Mouse (Mus musculus) retina, postnatal 7 days (tissue): ENCODE measurements around the gene Dnase2a.

ENCODE experiments used
- DNase-seq: peaks from one replicate; pipeline ENCODE4 v3.0.0-alpha.2; 2012; ENCODE audit warnings: low read depth, low spot score

Dnase2a gene

DNA sequence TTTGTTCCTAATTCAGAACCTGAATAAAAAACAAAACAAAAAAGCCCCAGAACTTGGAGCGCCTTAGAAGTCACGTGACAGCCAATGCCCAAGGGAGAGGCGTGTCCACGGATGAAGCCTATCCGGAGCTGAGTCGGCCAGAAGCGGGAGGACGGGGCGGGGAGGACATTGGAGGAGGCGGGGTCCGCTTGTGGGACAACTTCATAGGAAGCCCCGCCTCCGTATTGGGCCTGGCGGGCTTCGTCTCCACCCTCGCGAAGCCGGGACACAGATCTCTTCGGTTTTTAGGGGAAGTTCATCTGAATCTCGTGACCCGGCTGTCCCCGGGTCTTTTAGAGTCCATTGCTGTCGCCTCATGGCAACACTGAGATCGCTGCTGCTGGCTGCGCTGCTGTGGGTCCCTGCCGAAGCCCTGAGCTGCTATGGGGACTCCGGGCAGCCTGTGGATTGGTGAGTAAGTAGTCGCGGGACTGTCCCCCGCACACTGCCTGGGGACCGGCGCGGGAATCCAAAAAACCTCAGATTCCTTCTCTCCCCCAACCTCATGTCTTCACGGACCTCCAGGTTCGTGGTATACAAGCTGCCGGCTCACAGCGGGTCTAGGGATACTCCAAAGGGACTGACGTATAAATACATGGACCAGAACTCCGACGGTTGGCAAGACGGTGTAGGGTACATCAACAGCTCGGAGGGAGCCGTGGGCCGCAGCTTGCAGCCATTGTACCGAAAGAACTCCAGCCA lies at the start of gene Dnase2a:
TSS of gene Dnase2a (plus strand) at position 140 of the 741 bp plus-strand sequence.
- peak; percentile 65 for DNase-seq

DNA sequence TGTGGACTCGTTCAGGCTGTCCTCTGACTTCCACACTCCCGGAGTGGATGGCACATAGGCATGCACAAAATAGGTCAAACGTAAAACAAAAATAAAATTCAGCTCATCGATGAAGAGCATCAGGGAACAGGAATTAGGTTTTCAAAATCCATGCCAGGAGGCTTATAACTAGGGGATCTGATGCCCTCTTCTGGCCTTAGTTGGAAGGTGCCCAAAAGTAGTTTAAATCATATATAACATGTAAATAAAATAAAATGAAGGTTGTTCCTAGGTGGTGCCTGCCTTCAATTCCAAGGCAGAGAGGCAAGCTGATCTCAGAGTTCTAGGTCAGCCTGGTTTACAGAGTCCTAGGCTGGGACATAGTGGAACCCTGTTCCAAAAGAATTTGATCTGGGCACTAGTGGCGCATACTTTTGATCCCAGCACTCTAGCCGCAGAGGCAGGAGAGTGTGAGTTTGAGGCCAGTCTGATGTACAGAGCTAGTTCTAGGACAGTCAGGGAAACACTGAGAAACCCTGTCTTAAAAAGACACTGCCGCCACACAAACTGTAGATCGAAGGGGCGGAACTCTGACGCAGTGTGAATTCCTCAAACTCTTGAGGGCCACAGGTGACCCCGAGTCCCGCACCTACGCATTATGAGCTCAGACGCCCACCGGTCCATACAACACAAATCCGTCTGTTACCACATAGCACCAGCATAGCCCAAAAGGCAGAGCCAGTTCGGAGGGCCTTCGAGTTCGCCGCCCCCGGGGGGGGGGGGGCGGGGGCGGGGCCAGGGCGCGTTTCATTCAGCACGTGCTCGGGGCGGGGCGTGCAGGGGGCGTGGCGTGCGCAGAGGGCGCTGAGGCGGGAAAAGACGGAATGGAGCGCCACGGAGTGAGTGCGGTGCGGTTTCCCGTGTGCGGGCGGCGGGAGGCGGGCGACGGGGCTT lies 36.7 kb upstream of the Dnase2a start, which contains the start of gene Syce2:
TSS of gene Syce2 (plus strand) at position 736 of the 933 bp plus-strand sequence.
- peak; percentile 67 for DNase-seq

DNA sequence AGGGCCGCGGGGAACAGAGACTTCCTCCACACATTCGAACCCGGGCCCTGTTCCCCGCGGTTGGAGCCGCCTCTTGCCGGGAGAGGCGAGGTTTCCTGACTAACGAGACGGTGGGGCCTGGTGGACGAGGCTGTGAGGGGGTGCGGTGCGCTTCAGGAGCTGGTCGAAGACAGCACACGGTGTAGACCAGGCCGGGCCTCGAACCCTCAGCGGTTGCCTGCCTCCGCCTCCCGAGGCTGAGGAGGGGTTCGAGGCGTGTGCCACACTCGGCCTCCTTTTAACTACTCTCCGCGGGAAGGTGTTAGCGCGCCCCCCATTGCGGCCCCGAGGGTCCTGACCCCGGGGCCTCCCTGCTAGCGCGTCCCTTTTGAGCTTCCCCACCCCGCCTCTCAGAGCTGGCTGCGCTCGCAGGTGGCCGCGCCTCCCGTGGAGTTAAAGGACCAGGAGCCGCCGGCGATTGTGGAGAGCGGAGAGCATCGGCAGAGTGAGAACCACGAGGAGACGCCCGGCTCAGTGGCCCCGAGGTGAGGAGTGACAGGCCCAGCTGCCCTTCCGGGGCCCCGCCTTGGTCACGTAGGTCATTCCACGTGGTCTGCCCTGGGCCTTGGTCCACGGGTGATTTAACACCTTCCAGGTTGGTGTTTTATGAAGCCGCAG lies 35.9 kb upstream of the Dnase2a start:
- no peak for DNase-seq

DNA sequence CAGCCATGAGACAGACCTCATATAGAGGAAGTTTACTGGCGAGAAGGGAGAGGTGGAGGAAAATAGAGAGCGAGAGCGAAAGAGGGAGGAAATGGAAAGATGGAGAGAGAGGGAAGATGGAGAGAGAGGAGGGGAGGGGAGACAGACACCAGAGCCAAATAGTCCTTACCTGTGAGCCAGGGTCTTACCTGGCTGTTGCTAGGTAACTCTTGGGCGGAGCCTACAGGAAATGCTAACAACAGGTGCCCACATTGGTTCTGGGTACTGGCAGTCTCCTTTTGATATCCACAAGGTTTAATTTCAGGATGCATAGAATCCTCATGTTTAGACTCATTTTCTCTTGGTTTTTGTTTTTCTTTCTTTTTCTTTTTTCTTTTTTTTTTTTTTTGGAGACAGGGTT lies 35.3 kb upstream of the Dnase2a start:
- no peak for DNase-seq

DNA sequence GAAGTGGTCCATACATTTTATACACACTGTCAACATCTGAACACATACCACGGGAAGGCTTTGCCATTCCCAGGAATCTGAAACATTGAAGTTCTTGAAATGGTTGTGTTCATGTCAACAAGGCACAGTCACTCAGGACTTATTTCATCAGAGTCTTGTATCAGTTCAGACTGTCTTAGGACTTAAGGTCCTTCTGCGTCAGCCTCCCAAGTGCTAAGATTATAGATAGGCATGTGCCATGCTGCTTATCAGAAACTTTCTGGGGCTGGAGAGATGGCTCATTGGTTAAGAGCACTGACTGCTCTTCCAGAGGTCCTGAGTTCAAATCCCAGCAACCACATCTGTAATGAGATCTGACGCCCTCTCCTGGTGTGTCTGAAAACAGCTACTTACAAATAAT lies 34.0 kb upstream of the Dnase2a start:
- no peak for DNase-seq

DNA sequence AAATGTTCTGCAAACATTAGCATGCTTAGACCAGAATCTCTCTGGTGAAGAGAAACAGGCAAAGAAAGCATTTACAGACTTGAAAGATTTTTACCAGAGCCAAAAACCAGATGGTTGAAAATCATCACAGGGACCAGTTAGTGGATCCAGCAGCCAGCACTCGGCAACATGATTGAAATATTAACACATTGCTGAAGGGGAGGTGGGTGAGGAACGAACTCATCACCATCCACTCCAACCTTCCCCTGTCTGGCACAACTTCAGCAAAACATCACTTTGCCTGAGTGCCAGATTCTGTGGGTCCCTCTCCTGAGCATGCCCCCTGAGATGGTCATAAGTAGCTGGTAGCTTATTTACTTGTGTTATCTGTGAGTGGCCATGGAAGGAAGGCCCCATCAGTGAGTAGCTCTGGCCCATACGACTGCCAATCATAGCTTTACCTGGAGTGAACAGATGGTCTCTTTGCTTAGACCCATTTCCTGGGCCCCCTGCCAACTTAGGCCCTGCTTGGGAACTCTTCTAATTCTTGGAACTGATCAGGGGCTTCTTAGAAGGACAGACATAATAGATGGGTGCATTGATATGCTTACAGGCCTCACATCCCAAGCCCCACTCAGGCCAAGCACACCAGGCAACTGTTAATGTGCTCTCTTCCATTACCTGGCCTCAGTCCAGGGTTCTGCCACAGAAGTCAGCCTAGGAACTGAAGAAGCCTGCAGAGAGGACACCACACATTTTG lies 30.9 kb upstream of the Dnase2a start:
- DNase-seq = no peak

DNA sequence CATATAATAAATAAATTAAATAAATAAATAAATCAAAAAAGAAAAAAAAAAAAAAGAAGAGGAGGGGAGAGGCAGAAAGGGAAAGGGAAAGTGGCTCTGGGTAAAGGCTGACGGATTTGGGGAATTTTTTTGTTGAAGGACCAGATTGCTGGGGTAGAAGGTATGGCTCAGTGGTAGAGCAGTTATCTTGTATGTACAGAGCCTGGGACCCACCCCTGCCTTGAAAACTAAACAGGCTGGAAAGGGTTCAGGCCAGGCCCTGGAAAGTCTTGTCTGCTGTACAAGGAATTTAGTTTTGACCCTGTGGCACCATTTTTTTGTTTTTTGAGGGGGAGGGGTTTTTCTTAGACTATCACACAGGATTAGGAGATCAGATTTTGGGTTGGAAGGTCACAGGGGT lies 29.4 kb upstream of the Dnase2a start:
- DNase-seq = no peak

DNA sequence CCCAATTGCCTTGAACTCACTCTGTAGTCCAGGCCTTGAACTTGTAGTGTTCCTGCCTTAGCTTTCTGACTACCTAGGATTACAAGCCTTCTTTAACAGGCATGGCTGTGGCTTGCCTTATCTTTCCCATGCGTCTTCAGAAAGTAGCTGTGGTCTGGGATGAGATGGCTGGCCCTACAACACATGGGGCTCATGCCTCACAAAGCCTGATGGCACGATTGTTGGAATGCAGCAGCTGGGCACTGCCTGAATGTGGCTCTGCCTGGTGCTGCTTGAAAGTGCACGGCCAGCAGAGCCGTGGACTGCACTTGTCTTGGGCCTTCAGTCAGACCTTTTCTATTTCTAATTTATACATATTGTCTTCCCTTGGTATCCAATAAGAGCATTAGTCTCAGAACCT lies 23.6 kb upstream of the Dnase2a start:
- no peak for DNase-seq

DNA sequence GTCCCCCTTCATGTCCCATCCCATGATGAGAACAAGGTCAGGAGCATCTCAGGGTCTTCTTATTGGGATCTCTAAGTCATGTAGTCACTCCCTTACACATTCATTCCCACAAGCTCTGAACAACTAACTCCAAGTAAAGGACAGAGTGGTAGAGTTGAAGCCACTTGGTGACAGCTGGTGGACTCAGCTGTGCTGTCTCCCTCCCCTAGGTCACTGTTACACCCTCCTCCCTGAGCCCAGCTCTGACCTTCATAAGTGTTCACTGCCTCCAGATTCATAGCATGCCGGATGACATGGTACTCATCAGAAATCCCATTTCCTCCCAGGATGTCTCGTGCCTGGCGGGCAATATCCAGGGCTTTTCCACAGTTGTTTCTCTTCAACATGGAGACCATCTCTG lies 20.1 kb upstream of the Dnase2a start:
- no peak for DNase-seq

DNA sequence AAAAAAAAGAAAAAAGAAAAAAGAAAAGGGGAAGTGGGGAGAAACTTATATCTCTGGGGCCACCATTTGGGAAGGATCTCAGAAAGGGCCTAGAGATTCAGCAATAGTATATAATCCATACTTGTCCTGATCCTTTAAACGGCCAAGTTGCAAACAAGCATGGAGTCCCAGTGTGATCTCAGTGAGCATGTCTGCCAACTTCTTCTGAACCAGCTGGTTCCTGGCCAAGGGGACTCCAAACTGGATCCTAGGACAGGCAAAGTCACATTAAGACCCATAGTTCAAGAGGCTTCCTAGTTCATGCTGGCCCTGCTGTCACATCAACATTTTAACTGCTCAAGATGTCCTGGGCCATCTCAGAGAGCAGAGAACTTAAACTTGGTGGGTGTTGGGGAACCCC lies 19.2 kb upstream of the Dnase2a start:
- no peak for DNase-seq

DNA sequence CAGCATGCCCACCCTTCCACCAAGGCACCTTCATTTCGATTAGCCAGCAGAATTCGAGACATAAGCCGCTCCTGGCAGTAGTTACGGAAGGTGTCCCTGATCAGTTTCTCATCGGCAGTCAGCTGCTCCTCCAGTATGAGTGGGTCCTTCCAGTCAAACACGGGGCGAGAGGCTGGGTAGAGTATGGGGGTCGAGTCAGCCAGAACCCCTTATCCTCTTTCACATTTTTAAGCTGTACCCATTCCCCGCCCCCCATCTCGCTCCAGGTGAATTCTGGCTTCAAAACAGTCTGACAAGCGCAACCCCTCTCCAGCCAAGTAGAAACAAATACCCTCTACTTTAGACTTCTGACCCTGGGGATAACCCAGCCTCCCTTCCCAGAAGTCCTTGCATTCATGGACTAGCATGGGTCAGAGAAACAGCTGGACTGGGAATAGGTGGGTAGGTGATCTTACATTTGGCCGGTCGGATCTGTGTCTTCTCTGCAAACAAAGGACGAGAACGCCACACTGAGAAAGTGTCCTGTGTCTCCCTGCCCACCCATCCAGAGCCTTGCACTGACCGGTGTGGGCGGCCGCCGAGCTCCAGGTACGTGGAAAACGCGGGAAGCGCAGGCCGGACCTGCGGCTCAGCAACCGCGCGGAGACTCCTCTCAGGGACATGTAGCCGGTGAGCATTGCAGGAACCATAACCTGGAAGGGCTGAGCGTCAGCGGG lies 15.2 kb upstream of the Dnase2a start:
- no peak for DNase-seq

DNA sequence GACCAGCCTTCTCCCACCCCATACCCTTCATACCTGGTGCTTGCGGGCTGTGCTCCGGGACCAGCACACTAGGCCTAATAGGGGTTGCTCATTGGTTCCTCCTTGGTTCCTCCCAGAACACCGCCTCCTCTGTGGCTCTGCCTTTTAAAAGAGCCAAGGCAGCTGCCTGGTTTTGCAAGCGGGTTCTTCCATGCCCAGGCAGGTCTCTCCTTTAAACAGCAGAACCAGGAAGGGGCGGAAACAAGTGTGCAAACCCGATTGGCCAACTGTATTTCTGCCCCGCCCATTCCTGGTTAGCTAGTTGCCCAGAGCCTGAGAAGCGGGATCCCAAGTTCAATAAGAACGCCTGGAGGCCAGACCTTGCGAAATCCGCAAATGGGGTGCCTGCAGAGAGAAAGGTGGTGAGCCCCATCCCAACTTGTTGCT lies 14.6 kb upstream of the Dnase2a start, which contains the start of gene Gcdh:
TSS of gene Gcdh (minus strand) at position 213 of the 426 bp plus-strand sequence.
- peak; percentile 86 for DNase-seq

DNA sequence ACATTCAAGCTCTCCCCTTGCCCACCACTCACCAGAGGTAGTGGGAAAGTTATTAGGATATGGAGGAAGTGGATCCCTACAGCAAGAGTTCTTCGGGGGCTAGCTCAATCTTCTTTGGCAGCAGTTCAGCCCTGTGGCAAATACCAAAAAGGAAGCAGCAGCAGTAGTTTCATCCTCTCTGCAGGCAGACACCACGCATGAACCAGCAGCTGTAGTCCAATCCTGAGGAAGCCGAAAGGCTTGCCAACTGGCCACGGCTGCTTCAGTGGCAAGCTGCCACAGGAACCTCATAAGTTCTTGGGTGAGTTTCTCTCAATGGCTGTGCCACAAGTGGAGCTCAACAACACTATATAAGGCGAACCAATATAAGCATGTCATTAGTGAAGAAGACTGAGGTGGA lies 12.4 kb upstream of the Dnase2a start:
- no peak for DNase-seq

DNA sequence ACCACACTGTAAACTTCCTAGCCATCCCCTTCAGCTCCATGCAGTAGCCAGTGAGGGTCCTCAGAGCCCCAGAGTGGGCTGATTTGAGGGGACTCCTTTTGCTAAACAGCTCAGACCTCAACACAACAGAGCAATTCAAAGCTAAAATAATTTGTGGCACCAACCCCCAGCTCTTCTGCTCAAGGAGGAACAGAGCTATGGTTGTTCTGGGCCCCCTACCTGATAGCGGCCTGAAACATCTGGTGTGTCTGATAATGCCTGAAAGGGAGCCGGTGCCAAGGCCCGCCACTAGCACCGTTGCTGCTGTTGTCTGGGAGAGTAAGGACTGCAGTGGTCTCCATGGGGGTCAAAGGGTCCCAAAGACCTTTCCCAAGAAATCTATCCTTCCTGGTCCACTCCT lies 7.3 kb upstream of the Dnase2a start:
- no peak for DNase-seq

DNA sequence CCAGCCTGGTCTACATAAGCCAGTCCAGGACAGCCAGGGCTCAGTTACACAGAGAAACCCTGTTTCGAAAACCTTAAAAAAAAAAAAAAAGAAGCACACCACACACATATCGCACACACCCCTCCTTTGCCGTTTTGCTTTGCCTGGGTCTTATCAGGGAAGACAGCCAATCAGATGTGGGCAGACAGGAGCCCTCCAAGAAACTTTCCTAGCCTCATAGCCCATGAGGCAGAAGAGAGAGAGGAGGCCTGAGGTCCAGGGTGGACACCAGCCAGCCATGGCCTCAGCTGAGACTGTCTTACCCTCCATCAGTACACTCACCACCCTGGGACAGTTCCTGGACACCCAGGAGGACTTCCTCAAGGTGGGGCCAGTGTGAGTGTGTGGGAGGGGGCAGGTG lies 6.6 kb upstream of the Dnase2a start, which contains the start of gene Klf1:
TSS of gene Klf1 (plus strand) at position 177 of the 400 bp plus-strand sequence.
- no peak for DNase-seq

DNA sequence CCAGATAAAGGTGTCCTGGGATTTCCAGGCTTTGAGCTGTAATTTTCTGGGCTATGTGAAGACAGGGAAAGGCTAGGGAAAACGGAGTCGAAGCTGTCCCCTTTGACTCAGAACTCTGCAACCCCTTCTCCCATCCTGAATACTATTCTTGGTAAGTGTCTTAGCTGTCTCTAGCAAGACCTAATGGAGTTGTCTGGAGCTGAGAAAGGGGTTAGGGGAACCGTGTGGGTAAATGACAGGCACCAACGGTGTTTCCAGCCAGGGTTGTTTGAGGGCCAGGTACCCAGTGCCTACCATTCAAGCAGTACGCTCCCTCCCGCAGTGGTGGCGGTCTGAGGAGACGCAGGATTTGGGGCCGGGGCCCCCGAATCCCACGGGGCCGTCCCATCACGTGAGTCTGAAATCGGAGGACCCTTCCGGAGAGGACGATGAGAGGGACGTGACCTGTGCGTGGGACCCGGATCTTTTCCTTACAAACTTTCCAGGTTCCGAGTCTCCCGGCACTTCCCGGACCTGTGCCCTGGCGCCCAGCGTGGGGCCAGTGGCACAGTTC lies 5.9 kb upstream of the Dnase2a start:
- no peak for DNase-seq

DNA sequence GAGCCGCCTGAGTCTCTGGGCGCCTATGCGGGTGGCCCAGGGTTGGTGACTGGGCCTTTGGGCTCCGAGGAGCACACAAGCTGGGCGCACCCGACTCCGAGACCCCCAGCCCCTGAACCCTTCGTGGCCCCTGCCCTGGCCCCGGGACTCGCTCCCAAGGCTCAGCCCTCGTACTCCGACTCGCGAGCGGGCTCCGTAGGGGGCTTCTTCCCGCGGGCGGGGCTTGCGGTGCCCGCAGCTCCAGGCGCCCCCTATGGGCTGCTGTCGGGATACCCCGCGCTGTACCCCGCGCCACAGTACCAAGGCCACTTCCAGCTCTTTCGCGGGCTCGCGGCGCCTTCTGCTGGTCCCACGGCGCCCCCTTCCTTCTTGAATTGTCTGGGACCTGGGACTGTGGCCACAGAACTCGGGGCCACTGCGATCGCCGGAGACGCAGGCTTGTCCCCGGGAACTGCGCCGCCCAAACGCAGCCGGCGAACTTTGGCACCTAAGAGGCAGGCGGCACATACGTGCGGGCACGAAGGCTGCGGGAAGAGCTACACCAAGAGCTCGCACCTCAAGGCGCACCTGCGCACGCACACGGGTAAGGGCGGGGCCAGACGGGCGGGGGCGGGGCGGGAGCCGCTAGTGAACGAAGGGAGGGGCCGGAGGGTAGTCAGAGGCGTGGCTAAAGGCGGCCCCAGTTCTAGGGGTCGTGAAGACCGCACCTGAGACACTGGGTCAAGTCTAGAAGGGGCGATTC lies 5.3 kb upstream of the Dnase2a start:
- peak; percentile 77 for DNase-seq

DNA sequence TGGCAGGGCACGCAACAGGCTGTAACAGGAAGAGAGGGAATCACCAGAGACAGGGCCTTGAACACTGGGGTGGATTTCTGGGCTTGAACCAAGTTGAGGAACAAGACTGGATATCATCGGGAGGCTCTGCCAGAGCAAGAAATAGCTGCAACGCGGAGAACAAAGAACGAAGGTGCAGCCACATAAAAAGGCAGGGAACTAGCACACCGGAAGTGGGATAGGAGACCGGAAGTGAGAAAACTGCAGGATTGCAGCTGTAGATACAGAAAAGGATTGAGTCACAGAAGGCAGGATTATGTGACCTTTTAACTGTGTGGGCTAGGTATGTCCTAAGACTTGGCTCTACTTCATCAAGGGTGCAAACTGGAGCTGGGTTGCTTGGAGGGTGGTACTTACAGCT lies 4.0 kb upstream of the Dnase2a start:
- no peak for DNase-seq

DNA sequence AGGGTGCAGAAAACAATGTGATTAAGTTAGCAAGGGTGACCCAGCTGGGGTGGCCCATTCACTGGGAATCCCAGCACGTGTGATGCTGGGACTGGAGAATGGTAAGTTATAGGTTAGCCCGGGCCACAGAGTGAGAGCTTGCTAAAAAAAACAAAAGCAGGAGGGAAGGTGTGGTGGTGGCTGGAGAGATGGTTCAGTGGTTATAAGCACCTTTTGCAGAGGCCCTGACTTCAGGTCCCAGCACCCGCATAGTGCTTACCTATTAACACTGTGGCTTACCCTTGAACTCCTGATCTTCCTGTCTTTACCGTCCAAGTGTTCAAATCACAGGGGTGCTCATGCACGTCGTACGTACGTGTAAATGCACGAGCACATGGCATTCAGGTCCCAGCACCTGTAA lies 1.3 kb upstream of the Dnase2a start:
- no peak for DNase-seq

DNA sequence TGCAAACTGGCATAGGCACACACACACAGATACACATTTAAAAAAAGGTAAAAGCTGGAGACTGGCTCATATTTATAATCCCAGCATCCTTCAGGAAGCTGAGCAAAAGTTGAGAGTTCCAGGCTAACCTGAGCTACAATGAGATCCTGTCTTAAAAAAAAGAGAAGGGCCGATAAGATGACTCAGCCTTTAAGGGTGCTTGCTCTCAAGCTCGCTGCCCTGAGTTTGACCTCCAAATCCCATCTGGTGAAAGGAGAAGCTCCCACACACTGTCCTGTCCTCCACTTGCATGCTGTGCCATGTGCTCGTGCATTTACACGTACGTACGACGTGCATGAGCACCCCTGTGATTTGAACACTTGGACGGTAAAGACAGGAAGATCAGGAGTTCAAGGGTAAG lies 867 bp upstream of the Dnase2a start:
- no peak for DNase-seq
